ENCODE assay signal across 24 mouse cellular contexts in the genomic region with DNA sequence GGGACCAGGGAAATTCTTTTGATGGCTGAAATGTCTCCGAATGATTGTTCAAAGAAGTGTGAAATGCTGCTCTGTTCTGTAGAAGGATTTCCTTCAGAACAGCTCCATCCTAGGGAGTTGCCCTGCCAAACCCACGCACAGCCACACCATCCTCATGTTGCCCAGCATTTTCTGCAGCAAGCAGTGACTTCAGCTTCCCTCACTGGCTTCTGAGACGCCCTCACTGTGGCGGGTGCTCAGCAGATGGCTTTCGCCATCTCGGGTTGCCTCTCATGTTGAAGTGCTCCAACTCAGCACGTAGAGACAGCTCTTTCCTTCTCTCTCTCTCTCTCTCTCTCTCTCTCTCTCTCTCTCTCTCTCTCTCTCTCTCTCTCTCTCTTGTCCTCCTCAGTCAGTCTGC.
A peak's percentile ranks its signal among the peaks of the same experiment; 100 is the strongest.
DNase-seq lines count a peak whose midpoint lies in the region; ATAC-seq and TF ChIP-seq lines count a peak whose summit lies in the region.
"Had no signal": no experiment of that assay in that cellular context is flagged by ENCODE, and none has a peak within 500 bp of the region (broad histone marks: within the 10 kb centered on the region; RNA-seq: fewer than 3 reads in every experiment).

No protein-coding gene starts in this region.

- intact Hi-C loops in left cerebral cortex, postnatal 14 days (cut with DNase I): no loop called here

- DNase-seq in hindbrain, postnatal 0 days (ENCODE audit: low spot score): peak; percentile 4
- no peak for DNase-seq in hindbrain, embryonic 14.5 days (ENCODE audit: low spot score)
- DNase-seq in midbrain, postnatal 0 days (ENCODE audit: low spot score): peak; percentile 31
- DNase-seq in left cerebral cortex, postnatal 14 days (ENCODE audit: low spot score in 2 of 2): peak; percentile 28 to 48
- DNase-seq in telencephalon, adult 2 months (ENCODE audit: low read depth, low spot score): peak; percentile 65
- no peak for DNase-seq in forebrain, embryonic 10.5 days (ENCODE audit: extremely low spot score, low spot score)
- DNase-seq: adrenal gland, adult 2 months; B cell, adult 2 months; cerebellum, adult 11-12 months; cerebellum, postnatal 25 days; gastrocnemius, postnatal 36 days; heart, adult 2 months; kidney, adult 18-20 months; kidney, postnatal 4 days had no signal

- H3K4me1 ChIP-seq in hindbrain, postnatal 0 days (ENCODE audit: insufficient read depth, low read length): no peaks in the 10 kb centered on the region
- no peaks in the 10 kb centered on the region for H3K4me1 ChIP-seq in hindbrain, embryonic 14.5 days (replicated peaks; ENCODE audit: control insufficient read depth, insufficient read depth, low read length)
- no peaks in the 10 kb centered on the region for H3K4me1 ChIP-seq in midbrain, postnatal 0 days (ENCODE audit: insufficient read depth, low read length)
- no peaks in the 10 kb centered on the region for H3K4me1 ChIP-seq in midbrain, embryonic 16.5 days (ENCODE audit: control insufficient read depth, insufficient read depth, low read length)
- no peaks in the 10 kb centered on the region for H3K4me1 ChIP-seq in forebrain, embryonic 10.5 days
- H3K4me1 ChIP-seq: embryonic facial prominence, embryonic 13.5 days; forebrain, embryonic 13.5 days; hindbrain, embryonic 12.5 days; midbrain, embryonic 10.5 days; neural tube, embryonic 15.5 days had no signal

- no peaks in the 10 kb centered on the region; the same call in 1 of the 2 replicates for H3K36me3 ChIP-seq in hindbrain, postnatal 0 days (ENCODE audit: insufficient read depth, low read length)
- peaks cover 9% of the 10 kb centered on the region for H3K36me3 ChIP-seq in hindbrain, embryonic 14.5 days (replicated peaks; ENCODE audit: control insufficient read depth, insufficient read depth)
- peaks cover 10% of the 10 kb centered on the region; the same call in 1 of the 2 replicates for H3K36me3 ChIP-seq in midbrain, postnatal 0 days (ENCODE audit: insufficient read depth, low read length)
- peaks cover 6% of the 10 kb centered on the region; the same call in 1 of the 2 replicates for H3K36me3 ChIP-seq in midbrain, embryonic 16.5 days (ENCODE audit: control insufficient read depth, insufficient read depth, low read length)
- no peaks in the 10 kb centered on the region for H3K36me3 ChIP-seq in forebrain, embryonic 10.5 days (replicated peaks)
- H3K36me3 ChIP-seq: embryonic facial prominence, embryonic 13.5 days; midbrain, embryonic 10.5 days had no signal

- no peaks in the 10 kb centered on the region for H3K9me3 ChIP-seq in hindbrain, postnatal 0 days (ENCODE audit: low read length)
- H3K9me3 ChIP-seq in hindbrain, embryonic 14.5 days (ENCODE audit: control insufficient read depth, low read length): no peaks in the 10 kb centered on the region
- no peaks in the 10 kb centered on the region for H3K9me3 ChIP-seq in midbrain, postnatal 0 days (ENCODE audit: low read length)
- no peaks in the 10 kb centered on the region for H3K9me3 ChIP-seq in midbrain, embryonic 16.5 days (replicated peaks; ENCODE audit: control insufficient read depth, low read length, poor library complexity, severe bottlenecking)
- H3K9me3 ChIP-seq in forebrain, embryonic 10.5 days: no peaks in the 10 kb centered on the region
- H3K9me3 ChIP-seq: embryonic facial prominence, embryonic 13.5 days; forebrain, embryonic 13.5 days; hindbrain, embryonic 12.5 days; midbrain, embryonic 10.5 days; neural tube, embryonic 15.5 days had no signal

- WGBS in hindbrain, postnatal 0 days: 52% methylated on average over 7 of the region's 7 CpGs
- 74% methylated on average over 7 of the region's 7 CpGs for WGBS in hindbrain, embryonic 14.5 days
- WGBS in midbrain, postnatal 0 days: 64% methylated on average over 7 of the region's 7 CpGs
- 75% methylated on average over 7 of the region's 7 CpGs for WGBS in midbrain, embryonic 16.5 days
- WGBS in forebrain, embryonic 10.5 days: 83% methylated on average over 7 of the region's 7 CpGs

- peak; percentile 45; the same call in 1 of the 2 replicates for ATAC-seq in hindbrain, postnatal 0 days
- no peak for ATAC-seq in hindbrain, embryonic 14.5 days (ENCODE audit: low FRiP score)
- ATAC-seq in midbrain, postnatal 0 days (ENCODE audit: low FRiP score): no peak
- ATAC-seq in midbrain, embryonic 16.5 days: no peak
- ATAC-seq: forebrain, embryonic 13.5 days; inflammation-experienced regulatory T-cells, adult 6 months; lung, postnatal 0 days had no signal

- no peak overlapping the region for H3K27ac ChIP-seq in hindbrain, postnatal 0 days
- no peak overlapping the region for H3K27ac ChIP-seq in hindbrain, embryonic 14.5 days
- no peak overlapping the region for H3K27ac ChIP-seq in midbrain, postnatal 0 days (ENCODE audit: low read depth, low read length)
- no peak overlapping the region for H3K27ac ChIP-seq in midbrain, embryonic 16.5 days (ENCODE audit: low read length)
- no peak overlapping the region for H3K27ac ChIP-seq in forebrain, embryonic 10.5 days
- H3K27ac ChIP-seq: embryonic facial prominence, embryonic 13.5 days; forebrain, embryonic 13.5 days; heart, adult 2 months; hindbrain, embryonic 12.5 days; midbrain, embryonic 10.5 days; neural tube, embryonic 15.5 days; stomach, postnatal 0 days had no signal

- H3K4me3 ChIP-seq in hindbrain, postnatal 0 days (ENCODE audit: low read length): no peak overlapping the region
- no peak overlapping the region for H3K4me3 ChIP-seq in hindbrain, embryonic 14.5 days (replicated peaks; ENCODE audit: low read length)
- H3K4me3 ChIP-seq in midbrain, postnatal 0 days (ENCODE audit: low read depth, low read length): no peak overlapping the region
- no peak overlapping the region for H3K4me3 ChIP-seq in midbrain, embryonic 16.5 days (ENCODE audit: low read depth, low read length)
- H3K4me3 ChIP-seq in forebrain, embryonic 10.5 days: no peak overlapping the region
- H3K4me3 ChIP-seq: embryonic facial prominence, embryonic 13.5 days; erythroblast, embryonic 14.5 days; forebrain, embryonic 13.5 days; heart, adult 2 months; hindbrain, embryonic 12.5 days; midbrain, embryonic 10.5 days; neural tube, embryonic 15.5 days had no signal

- no peak overlapping the region for H3K9ac ChIP-seq in hindbrain, postnatal 0 days (replicated peaks; ENCODE audit: low read length)
- no peak overlapping the region for H3K9ac ChIP-seq in hindbrain, embryonic 14.5 days
- no peak overlapping the region for H3K9ac ChIP-seq in midbrain, postnatal 0 days (replicated peaks; ENCODE audit: low read length, poor library complexity, severe bottlenecking)
- no peak overlapping the region for H3K9ac ChIP-seq in midbrain, embryonic 16.5 days (ENCODE audit: low read depth, low read length)
- H3K9ac ChIP-seq: embryonic facial prominence, embryonic 13.5 days; forebrain, embryonic 13.5 days; hindbrain, embryonic 12.5 days; neural tube, embryonic 15.5 days had no signal

- H3K27me3 ChIP-seq in hindbrain, postnatal 0 days (ENCODE audit: insufficient read depth, low read length): no peaks in the 10 kb centered on the region
- H3K27me3 ChIP-seq in hindbrain, embryonic 14.5 days (ENCODE audit: control insufficient read depth, insufficient read depth, low read length): no peaks in the 10 kb centered on the region
- H3K27me3 ChIP-seq in midbrain, postnatal 0 days (ENCODE audit: insufficient read depth, low read length): no peaks in the 10 kb centered on the region
- H3K27me3 ChIP-seq in midbrain, embryonic 16.5 days (ENCODE audit: control insufficient read depth, insufficient read depth, low read depth, low read length): no peaks in the 10 kb centered on the region
- no peaks in the 10 kb centered on the region for H3K27me3 ChIP-seq in forebrain, embryonic 10.5 days (ENCODE audit: poor library complexity, severe bottlenecking)
- H3K27me3 ChIP-seq: embryonic facial prominence, embryonic 13.5 days; forebrain, embryonic 13.5 days; hindbrain, embryonic 12.5 days; neural tube, embryonic 15.5 days had no signal

- TF ChIP-seq CTCF in hindbrain, postnatal 0 days (IDR thresholded peaks at IDR 0.05; ENCODE audit: low read depth): no peak
- TF ChIP-seq CTCF in midbrain, postnatal 0 days (IDR thresholded peaks at IDR 0.05): no peak

- no peak overlapping the region for H3K4me2 ChIP-seq in hindbrain, postnatal 0 days (ENCODE audit: low read depth, low read length)
- H3K4me2 ChIP-seq in hindbrain, embryonic 14.5 days (replicated peaks): no peak overlapping the region
- H3K4me2 ChIP-seq in midbrain, postnatal 0 days (ENCODE audit: low read depth, low read length, poor library complexity, severe bottlenecking): no peak overlapping the region
- no peak overlapping the region for H3K4me2 ChIP-seq in midbrain, embryonic 16.5 days (ENCODE audit: low read length)
- H3K4me2 ChIP-seq: embryonic facial prominence, embryonic 13.5 days; forebrain, embryonic 13.5 days; hindbrain, embryonic 12.5 days; neural tube, embryonic 15.5 days had no signal

Comparison
In these comparisons a context has a peak if more than half of its experiments do, and no peak if none do; other contexts are left out.
1. DNase-seq: peak in hindbrain, postnatal 0 days (single experiment), midbrain, postnatal 0 days (single experiment), left cerebral cortex, postnatal 14 days (2 of 2) and telencephalon, adult 2 months (single experiment); none in hindbrain, embryonic 14.5 days (single experiment) and forebrain, embryonic 10.5 days (single experiment).